Mouse (Mus musculus) urinary bladder, postnatal 4 days (tissue): ENCODE results near the gene Pnpla7.
A peak's percentile ranks its signal among the peaks of the same experiment; 100 is the strongest.
"Not testable (repeated sequence)": the region's sequence is repeated elsewhere in the genome, so short reads cannot be mapped to it uniquely, and the experiment has no call there.

Experiments used
- DNase-seq, 2 experiments: peaks; one replicate each; pipeline ENCODE4 v3.0.0; 2021 to 2022; ENCODE audit warnings: low spot score in 2 of 2

Gene Pnpla7

GRCm38 (mm10) chr2:24975704-24976297, at the start of gene Pnpla7:
Gene Pnpla7, plus strand, starts transcription at chr2:24976033.
- DNase-seq, result peak; percentile 76 to 78

- DNase-seq, result no peak
These were observed 49.4 kb upstream of the Pnpla7 start for GRCm38 (mm10) chr2:24926345-24926964.

- no peak for DNase-seq
These were observed 48.9 kb upstream of the Pnpla7 start for GRCm38 (mm10) chr2:24926965-24927358.

DNA sequence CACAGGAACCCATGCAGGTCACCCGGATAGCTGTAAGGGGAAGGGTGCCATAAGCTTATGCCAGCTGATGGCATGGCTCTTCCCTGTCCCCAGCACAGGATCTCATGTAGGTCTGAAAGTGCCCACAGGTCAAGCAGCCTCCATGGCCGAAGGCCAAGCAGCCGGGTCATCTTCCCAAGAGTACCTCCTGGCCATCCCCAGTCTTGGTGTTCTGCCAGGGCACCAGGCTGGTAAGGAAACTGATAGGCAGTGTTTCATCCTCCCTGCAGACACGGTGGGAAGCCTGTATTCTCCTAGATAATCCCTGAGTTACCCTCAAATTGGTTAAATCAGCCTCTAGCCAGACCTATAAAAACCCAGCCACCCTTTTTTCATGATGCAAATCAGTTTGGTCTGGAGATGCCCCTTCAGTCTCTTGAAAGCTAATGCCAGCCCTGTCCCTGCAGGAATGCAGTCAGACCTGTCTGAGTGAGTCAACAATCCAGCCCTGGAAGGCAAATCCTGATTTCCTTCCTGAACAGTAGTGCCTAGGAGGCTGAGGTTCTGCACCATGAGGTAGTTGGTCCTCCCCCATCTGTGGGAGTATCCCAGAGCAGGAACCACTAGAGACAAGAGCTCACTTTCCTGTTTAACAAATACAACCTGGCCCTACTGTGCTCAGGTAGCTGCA, 47.9 kb upstream of the Pnpla7 start:
- DNase-seq, result peak; percentile 34 to 59

DNA sequence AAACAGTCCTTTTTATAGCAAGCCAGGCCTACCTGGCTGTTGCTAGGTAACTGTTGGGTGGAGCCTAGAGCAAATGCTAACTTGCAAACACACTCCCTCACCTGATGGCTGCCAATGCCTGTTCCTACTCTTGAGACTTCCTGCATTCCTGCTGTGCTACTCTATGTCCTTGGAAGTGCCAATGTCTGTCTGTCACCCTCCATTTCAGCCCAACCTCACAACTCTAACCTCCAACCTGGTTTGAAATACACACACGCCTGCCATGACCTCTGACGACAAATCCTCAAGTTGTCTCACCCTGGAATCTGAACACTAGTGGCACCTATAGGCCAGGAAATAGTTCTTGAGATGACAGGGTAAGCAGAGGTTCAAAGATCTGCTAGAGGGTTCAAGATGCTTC, 46.7 kb upstream of the Pnpla7 start:
- no peak for DNase-seq

- DNase-seq, result no peak
These were observed 46.2 kb upstream of the Pnpla7 start for GRCm38 (mm10) chr2:24929593-24929992.

GRCm38 (mm10) chr2:24934441-24934963, 41.3 kb upstream of the Pnpla7 start:
- no peak for DNase-seq

DNA sequence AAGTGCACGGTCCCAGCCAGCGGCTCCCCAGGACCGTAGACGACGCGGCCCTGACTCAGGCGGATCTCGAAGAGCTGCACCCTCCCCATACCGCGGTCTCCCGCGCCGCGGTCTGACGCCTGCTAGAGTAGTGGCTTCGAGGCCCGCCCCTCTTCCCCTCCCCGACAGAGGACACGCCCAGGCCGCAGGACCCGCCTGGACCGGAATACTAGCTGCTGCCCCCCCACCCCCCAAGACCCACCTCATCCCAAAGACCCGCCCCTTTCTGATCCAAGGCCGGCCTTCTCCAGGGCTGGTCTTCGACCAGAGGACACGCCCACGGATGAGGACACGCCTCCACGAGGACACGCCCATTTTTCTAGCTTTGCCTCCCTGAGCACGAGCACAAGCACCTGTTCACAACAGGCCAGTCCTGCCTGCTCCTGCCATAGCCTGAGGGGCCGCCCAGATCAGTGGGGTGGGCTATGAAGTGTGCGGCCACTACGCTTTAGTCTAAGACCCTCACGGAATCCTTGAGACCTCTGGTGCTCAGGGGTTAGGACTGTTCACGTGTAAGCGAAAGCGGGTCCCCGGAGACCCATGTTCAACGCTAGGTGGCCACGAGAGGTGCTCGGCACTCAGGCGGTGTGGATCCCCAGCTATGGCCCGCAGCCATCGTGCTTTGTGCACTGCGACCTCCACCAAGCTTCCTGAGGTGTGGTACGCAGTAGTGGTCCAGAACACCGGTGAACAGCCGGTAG, 40.6 kb upstream of the Pnpla7 start, which contains the start of gene Arrdc1:
Arrdc1 (minus strand) TSS at position 196 of the 740 bp plus-strand sequence.
- peak; percentile 89 to 91 for DNase-seq

- DNase-seq, result no peak
These were observed 33.7 kb upstream of the Pnpla7 start for GRCm38 (mm10) chr2:24942092-24942491.

DNA sequence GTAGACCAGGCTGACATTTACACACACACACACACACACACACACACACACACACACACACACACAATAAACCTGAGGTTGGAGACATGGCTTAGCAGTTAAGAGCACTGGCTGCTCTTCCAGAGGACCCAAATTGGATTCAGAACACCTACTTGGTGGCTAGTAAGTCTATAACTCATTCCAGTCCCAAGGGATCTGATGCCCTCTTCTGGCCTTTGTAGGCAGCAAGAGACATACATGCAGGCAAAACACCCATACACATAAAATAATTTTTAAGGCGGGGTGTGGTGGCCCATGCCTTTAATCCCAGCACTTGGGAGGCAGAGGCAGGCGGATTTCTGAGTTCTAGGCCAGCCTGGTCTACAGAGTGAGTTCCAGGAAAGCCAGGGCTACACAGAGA, 31.5 kb upstream of the Pnpla7 start:
- not testable (repeated sequence) for DNase-seq

DNA sequence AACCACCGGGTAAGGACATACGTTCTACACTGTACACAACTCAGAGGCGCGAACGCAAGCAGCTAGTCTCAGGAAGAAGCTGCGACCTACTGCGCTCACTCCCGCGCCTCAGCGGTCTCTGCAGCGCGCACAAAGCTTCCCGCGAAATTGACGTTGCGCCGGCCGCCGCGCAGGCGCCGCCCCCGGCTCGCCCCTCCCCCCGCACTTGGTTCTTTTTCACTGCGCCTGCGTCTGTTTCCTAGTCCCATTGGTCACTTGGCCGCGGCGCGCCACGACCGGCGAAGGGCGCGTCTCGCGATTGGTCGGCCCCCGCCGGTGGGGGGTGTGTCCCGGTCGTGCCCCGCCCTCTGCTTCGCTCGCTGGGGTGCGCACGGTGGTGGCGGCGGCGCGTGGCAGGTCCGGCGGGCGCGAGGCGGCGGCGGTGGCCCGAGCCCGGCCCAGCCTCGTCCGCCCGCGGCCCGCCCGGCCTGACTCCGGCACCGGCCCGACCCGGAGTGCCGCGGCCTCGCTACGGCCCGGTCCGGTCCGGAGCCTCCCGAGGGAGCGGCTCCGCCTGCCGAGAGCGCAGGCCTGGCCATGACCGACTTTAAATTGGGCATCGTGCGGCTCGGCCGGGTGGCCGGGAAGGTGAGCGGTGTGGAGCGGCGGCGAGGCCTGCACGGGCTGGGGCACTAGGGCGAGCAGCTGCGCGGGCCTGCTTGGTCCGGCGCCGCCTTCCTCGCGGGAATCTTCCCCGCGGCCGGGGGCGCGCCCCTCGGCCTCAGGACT, 26.2 kb upstream of the Pnpla7 start, which contains the start of gene Zmynd19:
Zmynd19 (plus strand) TSS at position 372 of the 768 bp plus-strand sequence.
- DNase-seq, result peak; percentile 97 to 99

DNA sequence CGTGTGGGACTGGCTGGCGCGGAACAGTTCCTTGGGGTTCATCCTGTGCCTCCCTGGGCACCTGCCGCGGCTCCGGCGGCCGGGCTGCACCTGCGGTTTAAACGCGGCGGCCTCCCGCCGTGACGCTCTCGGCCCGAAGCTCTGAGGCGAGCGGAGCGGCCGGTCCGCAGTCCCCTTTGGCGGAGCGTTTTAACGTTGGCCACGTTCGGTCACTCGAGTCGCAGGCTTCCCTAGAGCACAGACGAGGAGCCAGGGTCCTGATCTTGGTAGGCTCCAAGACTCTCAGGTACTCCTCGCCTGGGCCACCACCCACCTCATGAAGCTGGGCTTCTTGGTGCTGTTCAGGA, 25.7 kb upstream of the Pnpla7 start:
- no peak for DNase-seq

DNA sequence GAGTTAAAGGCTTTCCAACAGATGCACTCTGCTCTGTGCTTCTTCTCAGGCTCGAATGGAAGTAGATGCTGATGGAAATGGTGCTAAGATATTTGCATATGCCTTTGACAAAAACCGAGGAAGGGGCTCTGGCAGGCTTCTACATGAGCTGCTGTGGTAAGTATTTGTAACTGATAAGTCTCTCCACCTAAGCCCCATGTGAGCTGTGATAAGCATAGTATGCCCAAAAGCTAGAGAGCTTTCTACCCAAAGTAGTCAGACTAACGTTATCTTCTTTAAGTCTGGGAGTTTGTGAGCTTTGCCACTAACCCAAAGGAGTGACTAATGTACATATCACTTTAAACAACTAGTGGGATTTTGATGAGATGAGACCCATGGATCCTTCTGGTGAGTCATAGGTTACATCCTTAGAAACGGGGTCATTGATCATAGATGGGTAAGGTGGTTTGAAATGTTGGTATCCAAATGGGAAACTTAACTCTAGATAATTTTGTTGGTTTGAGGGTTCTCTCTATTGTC, 23.2 kb upstream of the Pnpla7 start:
- DNase-seq, result no peak

DNA sequence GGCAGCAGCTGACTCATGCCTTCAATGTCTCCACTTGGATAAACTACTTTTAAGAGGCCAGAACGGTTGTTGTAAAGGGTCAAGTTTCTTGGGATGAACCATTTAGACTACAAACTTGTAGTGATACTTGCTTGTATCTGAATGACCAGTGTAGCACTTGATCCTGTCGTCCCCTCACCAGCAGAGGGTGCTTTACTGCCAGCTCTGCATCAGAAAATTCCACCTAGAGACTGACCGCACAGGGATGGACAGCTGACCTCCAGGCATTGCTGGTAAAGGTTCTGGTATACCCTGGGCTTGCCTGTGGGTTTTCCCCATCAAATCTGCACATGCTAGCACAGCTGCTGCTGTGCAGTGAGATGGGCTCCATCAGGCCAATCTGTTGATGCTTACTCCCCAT, 14.9 kb upstream of the Pnpla7 start:
- DNase-seq, result no peak

DNA sequence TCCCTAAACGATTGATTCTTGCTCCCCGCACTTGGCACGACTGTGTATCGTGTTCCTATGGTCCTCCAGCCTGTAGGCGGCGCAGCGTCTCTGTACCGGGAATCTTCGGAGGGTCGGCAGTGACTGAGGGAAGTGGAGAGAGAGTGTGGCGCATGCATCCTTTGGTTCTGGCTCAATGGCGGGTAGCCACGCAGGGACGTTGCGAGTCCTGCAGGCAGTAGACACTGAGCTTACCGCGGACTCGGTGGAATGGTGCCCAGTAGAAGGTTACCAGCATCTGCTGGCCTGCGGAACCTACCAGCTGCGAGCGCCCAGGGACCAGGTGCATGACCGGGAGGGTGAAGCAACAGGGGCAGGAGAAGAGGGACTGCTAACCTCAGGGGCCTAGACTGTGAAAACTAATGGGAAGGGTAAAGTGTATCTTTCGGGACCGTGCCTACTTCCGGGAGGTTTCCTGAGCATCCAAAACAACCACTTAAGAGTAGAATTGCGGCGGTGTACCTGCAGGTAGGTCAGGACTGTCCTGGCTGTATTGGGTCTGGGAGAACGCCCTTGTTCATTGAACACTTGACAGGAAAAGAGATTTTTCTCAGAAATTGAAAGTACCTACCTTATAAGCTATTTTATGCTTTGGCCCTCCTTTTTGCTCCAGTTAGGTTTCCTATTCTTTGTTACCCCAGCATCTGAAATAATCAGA, 13.4 kb upstream of the Pnpla7 start, which contains the start of gene Dph7:
Dph7 (plus strand) TSS at position 97 of the 697 bp plus-strand sequence.
- DNase-seq, result peak; percentile 68 to 88

GRCm38 (mm10) chr2:24970386-24970785, 5.4 kb upstream of the Pnpla7 start:
- no peak for DNase-seq

DNA sequence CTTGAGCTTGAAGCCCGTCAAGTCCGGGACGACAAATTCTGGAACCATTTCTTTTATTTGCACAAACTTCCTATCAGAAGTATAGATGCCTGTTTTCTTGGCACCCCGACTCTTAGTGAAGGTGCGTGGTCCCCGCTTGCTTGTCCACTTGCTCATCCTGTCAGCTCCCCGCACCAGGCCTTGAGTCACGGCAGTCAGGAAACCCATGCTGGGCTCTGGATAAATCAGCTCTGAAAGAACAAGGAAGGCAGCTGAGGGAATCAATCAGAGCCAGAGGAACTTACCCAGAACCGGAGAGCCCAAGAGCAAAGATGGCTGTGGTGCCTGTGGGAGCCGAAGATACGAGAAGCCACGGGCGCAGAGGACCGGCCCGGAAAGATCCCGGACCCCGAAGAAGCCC, 1.4 kb upstream of the Pnpla7 start:
- DNase-seq, result not testable (repeated sequence)

DNA sequence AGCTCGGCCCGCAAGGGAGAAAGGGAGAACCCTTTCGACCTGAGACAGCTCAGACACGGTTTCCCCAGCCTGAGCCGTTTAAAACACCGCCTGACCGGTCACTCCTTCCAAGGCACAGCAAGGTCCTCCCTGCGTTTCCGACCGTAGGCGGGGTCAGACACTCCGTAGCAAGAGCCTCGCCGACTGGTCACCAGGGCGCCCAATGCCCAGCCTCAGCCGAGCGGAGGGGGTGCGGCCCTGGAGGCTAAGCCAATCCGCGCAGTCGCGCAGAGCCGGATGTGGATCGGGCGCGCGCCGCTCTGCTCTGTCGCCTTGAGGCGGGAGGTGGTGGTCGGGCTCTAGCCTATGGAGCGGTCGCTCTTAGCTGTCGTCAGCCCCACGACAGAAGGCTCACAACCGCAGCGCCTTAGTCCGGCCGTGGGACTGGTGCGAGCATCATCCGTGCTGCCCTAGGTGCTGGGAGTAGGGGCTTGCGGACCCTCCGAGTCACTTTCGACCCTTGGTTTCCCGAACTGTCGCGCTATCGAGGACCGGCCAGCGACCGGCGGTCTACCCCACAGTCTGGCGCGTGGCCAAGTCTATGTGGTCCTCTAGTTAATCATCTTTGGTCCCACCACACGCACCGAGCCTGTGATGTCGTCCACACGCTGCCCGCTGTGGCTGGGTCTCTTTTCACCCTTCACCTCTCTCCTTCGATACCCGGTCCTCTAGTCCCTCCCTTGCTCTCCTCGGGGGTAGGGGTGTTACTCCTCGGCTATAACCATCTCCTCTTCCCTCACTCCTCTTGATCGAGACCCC, 728 bp upstream of the Pnpla7 start, which contains the start of gene Mrpl41:
Mrpl41 (minus strand) TSS at position 193 of the 798 bp plus-strand sequence.
- DNase-seq, result peak; percentile 95 to 96

- DNase-seq, result no peak
These were observed 1.1 kb downstream of the Pnpla7 start for GRCm38 (mm10) chr2:24976960-24977359.
